Mouse (Mus musculus) forebrain, postnatal 0 days (tissue): ENCODE results near the gene Gm28308. TPM values are rescaled to one million over a fixed set of nuclear protein-coding genes. Genes with fewer than 3 reads are reported as not detected.

Source experiments
- ATAC-seq: fragments of 200-750 bp; cut with Nextera tagmentation; 2 replicates; pipeline ENCODE4 v1.8.0; 2017; ENCODE audit warnings: mild to moderate bottlenecking, moderate library complexity
- DNase-seq: peaks from one replicate; pipeline ENCODE4 v3.0.0-alpha.2; 2015
- H3K27ac ChIP-seq: fragments of 300-500 bp; sonication (generic); 2 replicates; pipeline ENCODE4 v1.5.1; 2014; ENCODE audit warnings: low read depth, mild to moderate bottlenecking, antibody characterized with exemption, low read length, moderate library complexity, mixed read lengths
- H3K27me3 ChIP-seq: fragments of 300-500 bp; sonication (generic); 2 replicates; pipeline ENCODE4 v1.6.1; 2014; ENCODE audit warnings: mild to moderate bottlenecking, low read length, mixed read lengths; ENCODE audit not compliant: insufficient read depth
- H3K36me3 ChIP-seq: fragments of 300-500 bp; sonication (generic); 2 replicates; pipeline ENCODE4 v1.6.1; 2014; ENCODE audit warnings: mild to moderate bottlenecking, moderate library complexity; ENCODE audit not compliant: insufficient read depth
- H3K4me1 ChIP-seq: fragments of 300-500 bp; sonication (generic); 2 replicates; pipeline ENCODE4 v1.6.1; 2014; ENCODE audit warnings: antibody characterized with exemption; ENCODE audit not compliant: insufficient read depth
- H3K4me2 ChIP-seq: fragments of 300-500 bp; sonication (generic); 2 replicates; pipeline ENCODE4 v1.6.1; 2014; ENCODE audit warnings: low read depth, mild to moderate bottlenecking, moderate library complexity
- H3K4me3 ChIP-seq: fragments of 300-500 bp; sonication (generic); 2 replicates; pipeline ENCODE4 v1.5.1; 2014; ENCODE audit warnings: low read depth, low read length, mixed read lengths
- H3K9ac ChIP-seq: fragments of 300-500 bp; sonication (generic); 2 replicates; pipeline ENCODE4 v1.6.1; 2014; ENCODE audit warnings: mild to moderate bottlenecking
- H3K9me3 ChIP-seq: fragments of 300-500 bp; sonication (generic); 2 replicates; pipeline ENCODE4 v1.6.1; 2016; ENCODE audit warnings: low read length
- CTCF ChIP-seq: sonication (generic); IDR thresholded peaks from 2 replicates; pipeline ENCODE4 v1.5.1; 2016; ENCODE audit warnings: antibody characterized with exemption, control low read depth, low read depth
- WGBS: fragments of 180-500 bp; shearing (Covaris S2); extraction: QIAGEN DNeasy Blood & Tissue Kit; methylation state at CpG from one replicate; pipeline ENCODE4 v1.1.7; 2014; 5-methylcytosine and 5-hydroxymethylcytosine counted together
- polyA plus RNA-seq: library from polyadenylated mRNA; unstranded; fragments of >200 nt; fragmentation: Nextera tagmentation; extraction: Ambion mirVana; gene quantifications from 2 replicates; pipeline ENCODE4 v1.2.1, GENCODE M21; 2015
- total RNA-seq: library from RNA; depleted of rRNA; stranded (reverse); fragments of >200 nt; gene quantifications from 2 replicates; pipeline ENCODE4 v1.2.3, GENCODE M21; 2014

Gm28308 gene
- total and polyA plus RNA-seq, 2 experiments from 2014 or later: not detected

GRCm38 (mm10) chr6:52215771-52216535, 2.8 kb upstream of the Gm28308 start:
- no peak for ATAC-seq
- no peak for DNase-seq
- no peak overlapping the region for H3K27ac ChIP-seq
- no peak overlapping the region for H3K9ac ChIP-seq
- peaks cover 4% of the 10 kb centered on the region; the same call in 1 of the 2 replicates for H3K4me1 ChIP-seq
- no peak for TF ChIP-seq CTCF
- H3K4me2 ChIP-seq: no peak overlapping the region
- no peaks in the 10 kb centered on the region for H3K36me3 ChIP-seq
- H3K4me3 ChIP-seq: no peak overlapping the region
- H3K27me3 ChIP-seq: peaks cover 98% of the 10 kb centered on the region
- no peaks in the 10 kb centered on the region for H3K9me3 ChIP-seq
- 2% methylated on average over 30 of the region's 30 CpGs for WGBS

GRCm38 (mm10) chr6:52215070-52215469, 1.9 kb upstream of the Gm28308 start:
- H3K9ac ChIP-seq: no peak overlapping the region
- WGBS: 9% methylated on average over 3 of the region's 3 CpGs
- no peak for ATAC-seq

GRCm38 (mm10) chr6:52214271-52214670, 1.1 kb upstream of the Gm28308 start:
- DNase-seq (no peak), ATAC-seq (no peak)
- Histone ChIP-seq H3K4me3 (no peak overlapping the region), H3K9me3 (no peaks in the 10 kb centered on the region), H3K27ac (no peak overlapping the region), H3K4me2 (no peak overlapping the region), H3K9ac (no peak overlapping the region), H3K36me3 (no peaks in the 10 kb centered on the region), H3K4me1 (peaks cover 4% of the 10 kb centered on the region; the same call in 1 of the 2 replicates), H3K27me3 (peaks cover 97% of the 10 kb centered on the region)
- WGBS: 9% methylated on average over 5 of the region's 5 CpGs
- no peak for TF ChIP-seq CTCF

More at GRCm38 (mm10) chr6:52215070-52215469, 1.9 kb upstream of the Gm28308 start:
- Histone ChIP-seq H3K36me3 (no peaks in the 10 kb centered on the region), H3K4me3 (no peak overlapping the region), H3K27me3 (peaks cover 97% of the 10 kb centered on the region), H3K4me1 (peaks cover 4% of the 10 kb centered on the region; the same call in 1 of the 2 replicates), H3K9me3 (no peaks in the 10 kb centered on the region), H3K4me2 (no peak overlapping the region), H3K27ac (no peak overlapping the region)
- TF ChIP-seq CTCF: no peak
- DNase-seq: no peak

- TF ChIP-seq CTCF: no peak
- Histone ChIP-seq H3K27ac (no peak overlapping the region), H3K27me3 (peaks cover 95% of the 10 kb centered on the region), H3K4me1 (peaks cover 4% of the 10 kb centered on the region; the same call in 1 of the 2 replicates), H3K4me3 (no peak overlapping the region), H3K36me3 (no peaks in the 10 kb centered on the region), H3K9ac (no peak overlapping the region), H3K4me2 (no peak overlapping the region), H3K9me3 (no peaks in the 10 kb centered on the region)
- ATAC-seq (no peak), DNase-seq (no peak)
- 3% methylated on average over 22 of the region's 22 CpGs for WGBS
Observed at GRCm38 (mm10) chr6:52212556-52213118, 502 bp downstream of the Gm28308 start.

- Histone ChIP-seq H3K4me3 (no peak overlapping the region), H3K9me3 (no peaks in the 10 kb centered on the region), H3K4me2 (no peak overlapping the region), H3K9ac (no peak overlapping the region), H3K36me3 (no peaks in the 10 kb centered on the region), H3K4me1 (no peaks in the 10 kb centered on the region), H3K27ac (no peak overlapping the region), H3K27me3 (peaks cover 95% of the 10 kb centered on the region)
- 5% methylated on average over 13 of the region's 13 CpGs for WGBS
- TF ChIP-seq CTCF: no peak
- DNase-seq (no peak), ATAC-seq (no peak)
Observed at GRCm38 (mm10) chr6:52211961-52212360, 1.2 kb downstream of the Gm28308 start.

GRCm38 (mm10) chr6:52211170-52211935, 1.8 kb downstream of the Gm28308 start:
- H3K27me3 ChIP-seq: peaks cover 95% of the 10 kb centered on the region
- H3K9me3 ChIP-seq: no peaks in the 10 kb centered on the region
- no peak overlapping the region for H3K27ac ChIP-seq
- peak; percentile 78 for ATAC-seq
- WGBS: 2% methylated on average over 37 of the region's 37 CpGs
- H3K4me2 ChIP-seq: no peak overlapping the region
- peak; percentile 85 for DNase-seq
- no peaks in the 10 kb centered on the region for H3K36me3 ChIP-seq
- H3K4me3 ChIP-seq: no peak overlapping the region
- H3K4me1 ChIP-seq: no peaks in the 10 kb centered on the region
- TF ChIP-seq CTCF: peak; percentile 71
- no peak overlapping the region for H3K9ac ChIP-seq

GRCm38 (mm10) chr6:52209685-52210046, 3.5 kb downstream of the Gm28308 start:
- Histone ChIP-seq H3K4me3 (no peak overlapping the region), H3K4me1 (no peaks in the 10 kb centered on the region), H3K27ac (no peak overlapping the region), H3K9me3 (no peaks in the 10 kb centered on the region), H3K4me2 (no peak overlapping the region), H3K27me3 (peaks cover 94% of the 10 kb centered on the region), H3K36me3 (no peaks in the 10 kb centered on the region), H3K9ac (no peak overlapping the region)
- DNase-seq (no peak), ATAC-seq (no peak)
- WGBS: 8% methylated on average over 12 of the region's 12 CpGs
- TF ChIP-seq CTCF: no peak
